Mouse (Mus musculus): ENCODE measurements around the gene Apoc1. TPM values are rescaled to one million over a fixed set of nuclear protein-coding genes. Genes with fewer than 3 reads are reported as not detected.

Gene Apoc1
- polyA plus RNA-seq, 1 experiment from 2014 or later, result 7.0 TPM

DNA sequence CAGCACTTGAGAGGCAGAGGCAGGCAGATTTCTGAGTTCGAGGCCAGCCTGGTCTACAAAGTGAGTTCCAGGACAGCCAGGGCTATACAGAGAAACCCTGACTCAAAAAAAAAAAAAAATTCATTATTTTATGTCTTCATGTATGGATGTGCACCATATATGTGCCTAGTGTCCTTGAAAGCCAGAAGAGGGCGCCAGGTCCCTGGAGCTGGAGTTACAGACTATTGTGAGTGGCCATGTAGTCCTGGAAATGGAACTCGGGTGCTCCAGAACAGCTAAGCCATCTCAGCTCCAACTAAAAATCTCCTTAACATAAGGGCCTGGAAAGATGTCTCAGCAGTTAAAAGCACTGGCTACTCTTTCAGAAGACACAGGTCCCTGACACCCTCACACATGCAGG lies 25.7 kb downstream of the Apoc1 start:
- Histone ChIP-seq H3K4me1 (replicated peaks) (peaks cover 13% of the 10 kb centered on the region), H3K4me3 (replicated peaks) (no peak overlapping the region), H3K27me3 (no peaks in the 10 kb centered on the region), H3K27ac (no peak overlapping the region), H3K9me3 (no peaks in the 10 kb centered on the region), H3K36me3 (peaks cover 12% of the 10 kb centered on the region), H3K9ac (replicated peaks) (no peak overlapping the region), H3K4me2 (no peak overlapping the region)
- no peak for ATAC-seq (ENCODE audit: insufficient number of reproducible peaks, insufficient read depth, low FRiP score, low TSS enrichment, low read depth)
- WGBS, result 64% methylated on average over 3 of the region's 3 CpGs

DNA sequence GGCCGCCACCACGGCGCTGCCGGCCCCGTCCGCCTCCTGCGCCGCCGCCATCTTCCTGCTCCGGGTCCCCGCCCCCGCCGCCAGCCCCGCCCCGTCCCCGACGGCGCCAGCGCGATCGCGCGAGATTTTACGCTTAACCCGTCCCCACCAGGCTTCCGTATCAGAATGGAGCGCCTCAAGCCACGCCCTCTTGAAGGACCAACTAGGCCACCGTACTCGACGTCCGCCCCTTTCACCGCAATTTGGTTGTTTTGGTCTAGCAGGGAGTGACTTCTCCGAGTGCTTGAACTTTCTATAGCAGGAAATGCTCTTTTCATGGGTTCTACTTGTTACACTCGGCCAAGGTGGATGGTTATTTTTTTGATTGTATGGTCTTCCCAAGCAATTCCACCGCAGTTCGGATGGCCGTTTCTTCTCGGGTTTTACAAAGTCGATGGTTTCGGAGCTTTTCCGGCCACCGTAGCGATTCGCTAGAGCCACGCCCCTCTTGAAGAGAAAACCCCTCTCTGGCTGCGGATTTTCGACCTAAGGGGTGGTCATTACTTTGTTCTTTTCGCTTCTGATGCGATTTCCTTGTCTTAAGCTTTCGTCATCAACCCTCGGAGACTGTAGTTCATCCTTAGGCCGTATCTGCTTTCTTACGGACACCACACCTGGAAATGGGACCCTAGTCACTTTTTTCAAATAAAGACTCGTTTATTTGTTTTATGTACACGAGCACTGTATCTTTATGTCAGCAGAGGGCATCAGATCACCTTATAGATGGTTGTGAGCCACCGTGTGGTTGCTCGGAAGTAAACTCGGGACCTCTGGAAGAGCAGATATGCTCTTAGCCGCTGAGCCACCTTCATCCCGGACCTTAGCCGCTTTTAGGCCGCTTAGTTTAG lies 27.3 kb downstream of the Apoc1 start, which contains the start of gene Clptm1:
Gene Clptm1, minus strand, starts transcription at position 79 of the 887 bp plus-strand sequence.
- Histone ChIP-seq H3K27me3 (no peaks in the 10 kb centered on the region), H3K27ac (peak within 1 kb of the TSS; percentile 95), H3K4me2 (peak within 1 kb of the TSS; percentile 88), H3K9ac (replicated peaks) (peak within 1 kb of the TSS; percentile 96), H3K36me3 (peaks cover 21% of the 10 kb centered on the region), H3K4me1 (replicated peaks) (peaks cover 13% of the 10 kb centered on the region), H3K4me3 (replicated peaks) (peak within 1 kb of the TSS; percentile 100), H3K9me3 (no peaks in the 10 kb centered on the region)
- WGBS, result under 1% methylated on average over 63 of the region's 63 CpGs
- peak; percentile 71 for ATAC-seq (ENCODE audit: insufficient number of reproducible peaks, insufficient read depth, low FRiP score, low TSS enrichment, low read depth)

DNA sequence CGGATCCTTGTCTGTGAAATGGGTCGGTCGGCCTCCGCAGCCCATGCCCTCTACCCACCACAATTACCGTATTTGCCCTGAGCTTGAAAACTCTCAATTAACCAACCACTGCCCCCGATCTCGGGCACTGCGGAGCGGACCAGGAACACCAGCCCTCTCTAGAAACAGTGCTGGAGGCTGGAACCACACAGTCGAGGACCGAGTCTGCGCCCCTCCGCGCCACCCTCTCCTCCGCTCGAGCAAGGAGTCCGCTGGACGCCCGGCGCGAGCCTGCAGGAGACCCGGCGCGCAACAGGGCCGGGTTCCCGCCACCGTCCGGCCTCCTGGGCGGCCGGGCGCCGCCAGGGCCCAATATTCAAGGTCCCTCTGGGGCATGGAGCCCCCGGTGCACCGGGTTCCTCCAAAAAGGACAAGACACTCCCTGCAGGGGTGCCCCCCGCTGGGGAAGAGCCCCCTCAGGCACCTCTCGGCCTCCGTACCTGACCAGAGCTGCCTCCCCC lies 28.0 kb downstream of the Apoc1 start:
- Histone ChIP-seq H3K9ac (replicated peaks) (peak overlapping the region; percentile 96), H3K36me3 (peaks cover 28% of the 10 kb centered on the region), H3K9me3 (no peaks in the 10 kb centered on the region), H3K27ac (peak overlapping the region; percentile 56; the same call in 1 of the 2 replicates), H3K27me3 (no peaks in the 10 kb centered on the region), H3K4me3 (replicated peaks) (peak overlapping the region; percentile 100), H3K4me1 (replicated peaks) (peaks cover 13% of the 10 kb centered on the region), H3K4me2 (peak overlapping the region; percentile 88)
- WGBS, result under 1% methylated on average over 37 of the region's 37 CpGs
- peak; percentile 23; the same call in 1 of the 2 replicates for ATAC-seq (ENCODE audit: insufficient number of reproducible peaks, insufficient read depth, low FRiP score, low TSS enrichment, low read depth)

DNA sequence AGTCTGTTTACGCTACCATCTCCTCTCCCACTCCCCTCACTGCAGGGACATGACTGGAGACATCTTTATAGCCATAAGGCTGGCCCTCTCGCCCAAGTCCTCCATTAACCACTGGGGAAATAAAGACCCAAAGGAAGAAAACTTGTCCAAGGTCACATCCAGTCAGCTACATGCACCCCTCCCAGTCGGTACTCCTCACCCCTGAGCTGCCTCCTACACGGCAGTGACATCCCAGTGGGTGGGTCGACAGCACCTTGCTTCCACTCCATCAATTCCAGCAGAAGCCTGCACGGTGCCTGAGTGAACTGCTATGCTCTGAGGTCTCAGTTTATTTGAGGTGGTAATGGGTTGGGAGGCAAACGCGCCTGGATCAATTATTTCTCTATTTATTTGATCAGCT lies 28.5 kb downstream of the Apoc1 start:
- Histone ChIP-seq H3K36me3 (peaks cover 32% of the 10 kb centered on the region), H3K4me3 (replicated peaks) (peak overlapping the region; percentile 100), H3K27me3 (no peaks in the 10 kb centered on the region), H3K4me1 (replicated peaks) (peaks cover 13% of the 10 kb centered on the region), H3K27ac (no peak overlapping the region), H3K9ac (replicated peaks) (peak overlapping the region; percentile 96), H3K4me2 (peak overlapping the region; percentile 88), H3K9me3 (no peaks in the 10 kb centered on the region)
- WGBS, result 14% methylated on average over 8 of the region's 8 CpGs
- ATAC-seq (ENCODE audit: insufficient number of reproducible peaks, insufficient read depth, low FRiP score, low TSS enrichment, low read depth), result 0 out of 2 replicates have a peak, but pooled peaks have one; percentile 29

DNA sequence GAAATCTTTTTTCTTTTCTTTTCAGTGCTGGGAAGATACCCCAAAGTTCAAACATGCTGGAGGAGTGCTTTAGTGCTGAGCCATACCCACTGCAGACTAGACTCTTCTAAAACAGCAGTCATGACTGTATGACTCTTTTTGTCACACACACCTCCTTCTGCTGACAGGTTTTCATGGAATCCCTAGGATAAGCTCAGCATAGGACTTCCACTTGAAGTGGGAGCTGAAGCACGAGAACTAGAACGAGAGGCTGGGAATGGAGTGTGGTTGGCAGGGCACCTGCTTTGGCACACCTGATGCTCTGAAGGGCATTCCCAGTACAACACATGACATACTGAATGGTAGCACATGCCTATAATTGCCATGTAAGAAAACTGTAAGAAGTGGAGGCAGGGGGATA lies 39.8 kb downstream of the Apoc1 start:
- WGBS, result 90% methylated on average over 2 of the region's 2 CpGs
- Histone ChIP-seq H3K4me2 (no peak overlapping the region), H3K9me3 (no peaks in the 10 kb centered on the region), H3K9ac (replicated peaks) (no peak overlapping the region), H3K4me3 (replicated peaks) (no peak overlapping the region), H3K4me1 (replicated peaks) (no peaks in the 10 kb centered on the region), H3K36me3 (peaks cover 86% of the 10 kb centered on the region), H3K27me3 (no peaks in the 10 kb centered on the region), H3K27ac (no peak overlapping the region)
- no peak for ATAC-seq (ENCODE audit: insufficient number of reproducible peaks, insufficient read depth, low FRiP score, low TSS enrichment, low read depth)

DNA sequence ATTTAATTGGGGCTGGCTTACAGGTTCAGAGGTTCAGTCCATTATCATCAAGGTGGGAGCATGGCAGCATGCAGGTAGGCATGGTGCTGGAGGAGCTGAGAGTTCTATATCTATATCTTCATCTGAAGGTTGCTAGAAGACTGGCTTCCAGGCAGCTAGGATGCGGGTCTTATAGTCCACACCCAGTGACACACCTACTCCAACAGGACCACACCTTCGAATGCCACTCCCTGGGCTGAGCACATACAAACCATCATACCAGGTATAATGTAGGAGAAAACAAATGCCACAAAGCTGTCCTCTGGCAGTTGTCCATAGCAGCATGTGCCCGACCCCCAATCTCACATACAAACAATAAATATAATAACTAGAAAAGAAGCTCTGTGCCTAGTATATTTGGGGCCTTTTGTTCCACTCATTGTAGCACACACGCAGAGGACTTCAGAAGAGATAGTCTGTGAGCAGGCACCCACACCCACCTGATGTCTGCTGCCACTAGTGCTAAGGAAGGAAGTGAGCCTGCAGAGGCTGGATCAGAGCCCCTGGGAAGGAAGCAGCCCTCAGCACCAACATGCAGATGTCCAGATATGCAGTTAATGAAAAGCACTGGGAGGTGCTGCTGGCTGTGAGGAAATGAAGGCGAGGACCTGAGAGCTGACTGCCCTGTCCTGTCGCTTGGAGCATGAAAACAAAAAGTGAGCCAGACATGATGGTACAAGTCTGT lies 41.2 kb downstream of the Apoc1 start:
- Histone ChIP-seq H3K36me3 (peaks cover 89% of the 10 kb centered on the region), H3K9me3 (no peaks in the 10 kb centered on the region), H3K27ac (no peak overlapping the region), H3K27me3 (no peaks in the 10 kb centered on the region), H3K4me1 (replicated peaks) (no peaks in the 10 kb centered on the region), H3K4me3 (replicated peaks) (no peak overlapping the region), H3K4me2 (no peak overlapping the region), H3K9ac (replicated peaks) (no peak overlapping the region)
- no peak for ATAC-seq (ENCODE audit: insufficient number of reproducible peaks, insufficient read depth, low FRiP score, low TSS enrichment, low read depth)
- 93% methylated on average over 6 of the region's 6 CpGs for WGBS

DNA sequence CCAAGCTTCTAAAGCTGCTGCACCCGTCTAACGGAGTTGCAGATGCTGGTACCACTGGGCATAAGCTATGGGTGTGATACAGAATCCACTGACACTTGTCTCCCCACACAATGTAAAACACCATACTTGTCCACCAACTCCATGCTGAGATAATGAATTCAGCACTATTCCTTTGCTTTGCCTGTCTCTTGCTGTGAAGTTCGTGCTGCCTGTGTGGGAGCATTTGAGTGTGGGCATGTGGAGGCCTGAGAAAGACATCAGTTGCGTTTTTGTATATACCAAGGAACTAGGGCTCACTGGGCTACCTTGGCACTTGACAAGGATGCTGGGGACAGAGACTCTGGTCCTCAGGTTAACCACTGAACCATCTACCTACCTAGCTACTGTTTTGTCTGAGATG lies 51.2 kb downstream of the Apoc1 start:
- Histone ChIP-seq H3K9ac (replicated peaks) (no peak overlapping the region), H3K27ac (no peak overlapping the region), H3K27me3 (no peaks in the 10 kb centered on the region), H3K4me2 (no peak overlapping the region), H3K4me3 (replicated peaks) (no peak overlapping the region), H3K36me3 (peaks cover 98% of the 10 kb centered on the region), H3K4me1 (replicated peaks) (no peaks in the 10 kb centered on the region), H3K9me3 (no peaks in the 10 kb centered on the region)
- WGBS, result 88% methylated on average over 4 of the region's 4 CpGs
- no peak for ATAC-seq (ENCODE audit: insufficient number of reproducible peaks, insufficient read depth, low FRiP score, low TSS enrichment, low read depth)

Other genes starting within 250 kb of the Apoc1 start
- 13.5 and 13.6 TPM in 2 replicates for gene Mark4, start 233.8 kb downstream of the Apoc1 start, polyA plus RNA-seq (2016; fragmentation: Nextera tagmentation; extraction: Ambion mirVana)
- 1.5 and 1.8 TPM in 2 replicates for gene Exoc3l2, start 229.3 kb downstream of the Apoc1 start, polyA plus RNA-seq (2016; fragmentation: Nextera tagmentation; extraction: Ambion mirVana)
- gene Bloc1s3, start 184.3 kb downstream of the Apoc1 start, polyA plus RNA-seq (2016; fragmentation: Nextera tagmentation; extraction: Ambion mirVana), result 3.6 and 4.1 TPM in 2 replicates
- gene Trappc6a, start 184.3 kb downstream of the Apoc1 start, polyA plus RNA-seq (2016; fragmentation: Nextera tagmentation; extraction: Ambion mirVana), result 79.4 and 80.0 TPM in 2 replicates
- gene Nkpd1, start 174.8 kb downstream of the Apoc1 start, polyA plus RNA-seq (2016; fragmentation: Nextera tagmentation; extraction: Ambion mirVana), result 0.14 TPM in 1 of 2 replicates, not detected in the other
- gene Ppp1r37, start 129.6 kb downstream of the Apoc1 start, polyA plus RNA-seq (2016; fragmentation: Nextera tagmentation; extraction: Ambion mirVana), result 33.2 and 39.7 TPM in 2 replicates
- gene Zfp296, start 115.4 kb downstream of the Apoc1 start, polyA plus RNA-seq (2016; fragmentation: Nextera tagmentation; extraction: Ambion mirVana), result 0.38 and 0.61 TPM in 2 replicates
- gene Gemin7, start 115.1 kb downstream of the Apoc1 start, polyA plus RNA-seq (2016; fragmentation: Nextera tagmentation; extraction: Ambion mirVana), result 167 and 170 TPM in 2 replicates
- 77.4 and 78.4 TPM in 2 replicates for gene Clasrp, start 88.2 kb downstream of the Apoc1 start, polyA plus RNA-seq (2016; fragmentation: Nextera tagmentation; extraction: Ambion mirVana)
- gene Relb, start 63.2 kb downstream of the Apoc1 start, polyA plus RNA-seq (2016; fragmentation: Nextera tagmentation; extraction: Ambion mirVana), result 5.8 and 7.3 TPM in 2 replicates
- 92.6 and 94.2 TPM in 2 replicates for gene Clptm1, start 27.6 kb downstream of the Apoc1 start, polyA plus RNA-seq (2016; fragmentation: Nextera tagmentation; extraction: Ambion mirVana)
- 0.97 TPM in 1 of 2 replicates, not detected in the other for gene Apoc2, start 14.7 kb downstream of the Apoc1 start, polyA plus RNA-seq (2016; fragmentation: Nextera tagmentation; extraction: Ambion mirVana)
- gene Gm44805, start 11.2 kb downstream of the Apoc1 start, polyA plus RNA-seq (2016; fragmentation: Nextera tagmentation; extraction: Ambion mirVana), result not detected in 2 replicates
- not detected in 2 replicates for gene Apoc4, start 11.2 kb downstream of the Apoc1 start, polyA plus RNA-seq (2016; fragmentation: Nextera tagmentation; extraction: Ambion mirVana)
- gene Apoe, start 6.5 kb upstream of the Apoc1 start, polyA plus RNA-seq (2016; fragmentation: Nextera tagmentation; extraction: Ambion mirVana), result 114 and 131 TPM in 2 replicates
- 166 and 174 TPM in 2 replicates for gene Tomm40, start 22.8 kb upstream of the Apoc1 start, polyA plus RNA-seq (2016; fragmentation: Nextera tagmentation; extraction: Ambion mirVana)
- 65.0 and 74.9 TPM in 2 replicates for gene Nectin2, start 57.8 kb upstream of the Apoc1 start, polyA plus RNA-seq (2016; fragmentation: Nextera tagmentation; extraction: Ambion mirVana)
- gene Bcam, start 78.4 kb upstream of the Apoc1 start, polyA plus RNA-seq (2016; fragmentation: Nextera tagmentation; extraction: Ambion mirVana), result 59.7 and 63.3 TPM in 2 replicates
- gene Cblc, start 104.1 kb upstream of the Apoc1 start, polyA plus RNA-seq (2016; fragmentation: Nextera tagmentation; extraction: Ambion mirVana), result 2.8 and 3.1 TPM in 2 replicates
- 0.54 and 0.82 TPM in 2 replicates for gene Bcl3, start 130.1 kb upstream of the Apoc1 start, polyA plus RNA-seq (2016; fragmentation: Nextera tagmentation; extraction: Ambion mirVana)
- gene Gm19345, start 159.3 kb upstream of the Apoc1 start, polyA plus RNA-seq (2016; fragmentation: Nextera tagmentation; extraction: Ambion mirVana), result 0.43 TPM in 1 of 2 replicates, not detected in the other
- not detected in 2 replicates for gene Ceacam16, start 168.6 kb upstream of the Apoc1 start, polyA plus RNA-seq (2016; fragmentation: Nextera tagmentation; extraction: Ambion mirVana)
- not detected in 2 replicates for gene Ceacam19, start 195.3 kb upstream of the Apoc1 start, polyA plus RNA-seq (2016; fragmentation: Nextera tagmentation; extraction: Ambion mirVana)
- 7.5 and 8.1 TPM in 2 replicates for gene Pvr, start 228.5 kb upstream of the Apoc1 start, polyA plus RNA-seq (2016; fragmentation: Nextera tagmentation; extraction: Ambion mirVana)